Mouse (Mus musculus) heart, adult 2 months (tissue): ENCODE data around the gene Gpr4.

Experiments used
- CTCF ChIP-seq: fragments of 200-600 bp; IDR thresholded peaks from 2 replicates; pipeline ENCODE4 v1.8.1; 2022; ENCODE audit warnings: antibody characterized with exemption, mild to moderate bottlenecking, moderate library complexity
- POLR2A ChIP-seq: fragments of 200-500 bp; IDR thresholded peaks from 2 replicates; pipeline ENCODE4 v1.6.1; 2011; ENCODE audit warnings: mild to moderate bottlenecking, low read depth, low read length, control low read depth; ENCODE audit not compliant: insufficient read depth

GRCm38 (mm10) chr7:19255395-19255794 is 43.1 kb downstream of the Gpr4 start:
- no peak for TF ChIP-seq CTCF
- no peak for TF ChIP-seq POLR2A
